Mouse (Mus musculus) sigmoid colon, adult 10 weeks (tissue): ENCODE results near the gene Sms. TPM values are rescaled to one million over a fixed set of nuclear protein-coding genes. Genes with fewer than 3 reads are reported as not detected.

Experiments
- polyA plus RNA-seq: library from polyadenylated mRNA; stranded (reverse); fragments of 350-450 nt; fragmentation: Illumina TruSeq; extraction: RNeasy Lipid Tissue Mini Kit (QIAGEN cat#74804); gene quantifications from one replicate; pipeline ENCODE4 v1.2.3, GENCODE M21; 2014; ENCODE audit warnings: low read depth, low replicate concordance

Gene Sms
- 42.1 TPM for polyA plus RNA-seq

DNA sequence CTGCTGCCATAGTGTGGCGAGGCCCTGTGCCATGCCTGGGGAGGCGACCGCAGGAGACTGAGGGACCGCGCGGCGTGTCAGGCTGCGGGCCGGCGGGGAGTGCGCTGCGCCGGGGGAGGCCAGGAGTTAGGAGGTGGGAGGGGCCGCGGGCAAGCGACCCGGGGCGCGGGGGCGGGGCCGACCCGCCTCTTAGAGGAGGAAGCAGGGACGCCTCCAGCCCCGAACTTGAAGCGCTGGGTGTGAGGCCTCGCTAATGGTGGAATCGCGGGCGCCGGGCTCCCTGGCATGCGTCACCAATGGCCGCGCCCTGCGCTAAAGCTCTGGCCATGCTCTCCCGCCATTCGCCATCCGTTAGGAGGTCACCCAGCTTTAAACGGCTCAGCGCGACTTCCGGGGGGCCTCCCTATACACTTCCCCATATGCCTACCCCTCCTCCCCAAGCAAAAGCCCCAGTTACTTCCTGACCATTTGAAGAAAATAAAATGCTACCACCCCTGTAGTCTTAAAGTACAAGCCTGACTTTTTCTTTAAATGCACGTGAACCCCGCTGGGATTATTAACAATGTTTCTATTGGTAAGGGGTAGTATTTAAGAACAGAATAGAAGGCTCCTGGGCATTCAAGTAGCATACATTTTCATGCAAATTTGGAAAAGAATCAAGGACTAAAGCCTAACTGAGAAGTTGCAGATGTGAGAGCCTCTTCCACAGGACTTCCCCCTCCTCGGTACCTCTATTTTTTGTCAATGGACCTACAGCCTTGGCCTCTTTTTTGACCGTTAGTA lies at the start of gene Sms:
Gene Sms (minus strand): TSS at position 344 of the 783 bp plus-strand sequence.

DNA sequence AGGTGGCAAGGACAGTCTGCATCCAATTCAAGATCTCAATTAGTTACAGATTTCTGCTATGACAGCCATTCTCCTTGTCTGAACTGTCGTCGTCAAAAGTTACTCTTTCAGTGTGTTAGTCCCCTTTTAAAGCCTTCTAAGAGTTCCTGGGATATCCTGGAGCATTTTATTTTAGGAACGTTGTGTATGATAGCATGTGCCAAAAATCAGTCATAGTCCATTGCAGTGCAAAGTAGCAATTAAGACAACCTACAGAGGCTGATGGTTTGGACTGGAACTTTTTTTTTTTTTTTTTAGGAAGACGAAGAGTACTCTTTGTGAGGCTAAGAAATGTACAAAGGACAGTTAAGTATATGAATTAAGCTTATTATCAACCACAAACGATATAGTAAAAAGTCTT lies 76.9 kb downstream of the Sms start, which contains the start of gene Phex:
Gene Phex (minus strand): TSS at position 101 of the 400 bp plus-strand sequence.

Other genes starting within 250 kb of the Sms start
- 0.32 TPM for gene Phex, start 77.0 kb downstream of the Sms start, polyA plus RNA-seq
- 8.0 TPM for gene Yy2, start 76.7 kb upstream of the Sms start, polyA plus RNA-seq
- 48.5 TPM for gene Mbtps2, start 106.4 kb upstream of the Sms start, polyA plus RNA-seq
- gene Smpx, start 206.6 kb upstream of the Sms start, polyA plus RNA-seq, result 65.2 TPM